Mouse (Mus musculus) retina, embryonic 14.5 days (tissue): ENCODE data around the gene Drc7.
A peak's percentile ranks its signal among the peaks of the same experiment; 100 is the strongest.

ENCODE experiments used
- DNase-seq: peaks from one replicate; pipeline ENCODE4 v3.0.0-alpha.2; 2015; ENCODE audit warnings: low spot score

Gene Drc7

GRCm38 (mm10) chr8:95054927-95055510 is at the start of gene Drc7:
Gene Drc7, plus strand, starts transcription at chr8:95055103.
- peak; percentile 53 for DNase-seq

- no peak for DNase-seq
These were observed 42.4 kb upstream of the Drc7 start for GRCm38 (mm10) chr8:95012442-95012919.

GRCm38 (mm10) chr8:95015866-95016265 is 39.0 kb upstream of the Drc7 start:
- DNase-seq, result no peak

- no peak for DNase-seq
These were observed 38.2 kb upstream of the Drc7 start for GRCm38 (mm10) chr8:95016684-95017083.

GRCm38 (mm10) chr8:95017451-95017850 is 37.5 kb upstream of the Drc7 start, which contains the start of gene Adgrg3:
Gene Adgrg3, plus strand, starts transcription at chr8:95017692.
- no peak for DNase-seq

GRCm38 (mm10) chr8:95017969-95018635 is 36.8 kb upstream of the Drc7 start:
- no peak for DNase-seq

- no peak for DNase-seq
These were observed 34.6 kb upstream of the Drc7 start for GRCm38 (mm10) chr8:95020293-95020777.

GRCm38 (mm10) chr8:95020821-95021220 is 34.1 kb upstream of the Drc7 start:
- DNase-seq, result no peak

- DNase-seq, result no peak
These were observed 31.7 kb upstream of the Drc7 start for GRCm38 (mm10) chr8:95023201-95023600.

GRCm38 (mm10) chr8:95024387-95024786 is 30.5 kb upstream of the Drc7 start:
- no peak for DNase-seq

- DNase-seq, result peak; percentile 13
These were observed 29.5 kb upstream of the Drc7 start for GRCm38 (mm10) chr8:95025421-95025820.

- peak; percentile 66 for DNase-seq
These were observed 26.5 kb upstream of the Drc7 start for GRCm38 (mm10) chr8:95028391-95028790.

GRCm38 (mm10) chr8:95037106-95037925 is 17.6 kb upstream of the Drc7 start:
- peak; percentile 35 for DNase-seq

- no peak for DNase-seq
These were observed 12.8 kb upstream of the Drc7 start for GRCm38 (mm10) chr8:95041883-95042784.

GRCm38 (mm10) chr8:95044811-95045210 is 10.1 kb upstream of the Drc7 start:
- no peak for DNase-seq

- DNase-seq, result no peak
These were observed 7.9 kb upstream of the Drc7 start for GRCm38 (mm10) chr8:95046982-95047381.

GRCm38 (mm10) chr8:95047884-95048680 is 6.8 kb upstream of the Drc7 start:
- DNase-seq, result no peak

- DNase-seq, result no peak
These were observed 5.3 kb upstream of the Drc7 start for GRCm38 (mm10) chr8:95049636-95050035.

GRCm38 (mm10) chr8:95054438-95054837 is 465 bp upstream of the Drc7 start:
- DNase-seq, result no peak

- no peak for DNase-seq
These were observed 1.5 kb downstream of the Drc7 start for GRCm38 (mm10) chr8:95056414-95056813.

GRCm38 (mm10) chr8:95058661-95059060 is 3.8 kb downstream of the Drc7 start:
- no peak for DNase-seq
